Mouse (Mus musculus): ENCODE data around the gene Pex14.

DNA sequence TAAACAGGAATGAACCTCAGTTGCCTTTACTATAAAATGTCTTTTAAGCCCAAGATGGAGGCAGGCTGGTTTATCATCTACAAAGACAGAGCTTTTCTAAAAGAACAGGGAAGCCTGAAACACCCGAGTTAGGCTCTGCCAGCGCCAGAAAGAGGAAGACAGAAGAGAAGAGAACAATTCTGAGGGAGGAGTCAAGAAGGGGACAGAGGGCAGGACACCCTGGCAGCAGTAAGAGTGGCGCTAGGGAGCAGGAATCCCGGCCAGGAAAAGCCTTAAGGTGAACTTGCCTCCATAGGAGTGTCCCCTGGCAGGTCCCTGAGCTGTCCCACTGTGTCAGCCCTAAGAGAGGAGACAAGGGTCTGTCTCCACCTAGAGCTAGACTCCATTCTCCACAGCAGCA lies 43.9 kb upstream of the Pex14 start:
- no peak for TF ChIP-seq CTCF (conservative IDR thresholded peaks at IDR 0.05; ENCODE audit: insufficient read depth, insufficient read length, low read depth, low read length)
- TF ChIP-seq POLR2A (IDR thresholded peaks at IDR 0.05; ENCODE audit: low read depth, low read length), result no peak

Measured in kidney, adult 2 months (tissue).